12 mouse cellular contexts compared by ENCODE assay signal in genomic region chr3:149547045-149547444, GRCm38 (mm10).
DNase-seq lines count a peak whose midpoint lies in the region; ATAC-seq and TF ChIP-seq lines count a peak whose summit lies in the region.
"Had no signal": no experiment of that assay in that cellular context is flagged by ENCODE, and none has a peak within 500 bp of the region (broad histone marks: within the 10 kb centered on the region; RNA-seq: fewer than 3 reads in every experiment).

No protein-coding gene starts in this region.

- ATAC-seq in midbrain, embryonic 14.5 days (ENCODE audit: low FRiP score, low TSS enrichment), result no peak

- TF ChIP-seq CTCF in layer of hippocampus, adult 2 months (conservative IDR thresholded peaks at IDR 0.05), result peak; percentile 11; the same call in 1 of the 2 replicates

- H3K9me3 ChIP-seq in embryonic facial prominence, embryonic 10.5 days, result no peaks in the 10 kb centered on the region
- no peaks in the 10 kb centered on the region for H3K9me3 ChIP-seq in midbrain, embryonic 14.5 days (ENCODE audit: control insufficient read depth, low read length)
- H3K9me3 ChIP-seq: forebrain, embryonic 10.5 days; hindbrain, embryonic 15.5 days; limb, embryonic 12.5 days; neural tube, embryonic 12.5 days had no signal

- no peak overlapping the region for H3K9ac ChIP-seq in midbrain, embryonic 14.5 days (replicated peaks; ENCODE audit: low read length)
- H3K9ac ChIP-seq: hindbrain, embryonic 15.5 days; limb, embryonic 12.5 days; neural tube, embryonic 12.5 days had no signal

- H3K36me3 ChIP-seq in embryonic facial prominence, embryonic 10.5 days (replicated peaks), result no peaks in the 10 kb centered on the region
- no peaks in the 10 kb centered on the region for H3K36me3 ChIP-seq in midbrain, embryonic 14.5 days (ENCODE audit: control insufficient read depth, insufficient read depth, low read length)
- H3K36me3 ChIP-seq: forebrain, embryonic 10.5 days; hindbrain, embryonic 15.5 days; limb, embryonic 12.5 days; neural tube, embryonic 12.5 days had no signal

- no peaks in the 10 kb centered on the region for H3K27me3 ChIP-seq in embryonic facial prominence, embryonic 10.5 days (replicated peaks; ENCODE audit: low read depth, poor library complexity, severe bottlenecking)
- H3K27me3 ChIP-seq in midbrain, embryonic 14.5 days (ENCODE audit: control insufficient read depth, insufficient read depth, low read length), result no peaks in the 10 kb centered on the region
- H3K27me3 ChIP-seq: hindbrain, embryonic 15.5 days; limb, embryonic 12.5 days; neural tube, embryonic 12.5 days had no signal

- 72% methylated on average over 6 of the region's 6 CpGs for WGBS in embryonic facial prominence, embryonic 10.5 days
- 79% methylated on average over 6 of the region's 6 CpGs for WGBS in midbrain, embryonic 14.5 days

- DNase-seq in layer of hippocampus, adult 2 months (ENCODE audit: low spot score in 2 of 2), result no peak
- no peak for DNase-seq in layer of hippocampus, postnatal 25 days (ENCODE audit: extremely low spot score in 1 of 2, low spot score in 1 of 2)
- peak; percentile 58 for DNase-seq in NIH3T3 (ENCODE audit: low read depth)
- DNase-seq in embryonic facial prominence, embryonic 10.5 days (ENCODE audit: low spot score), result peak; percentile 27
- peak; percentile 71 for DNase-seq in testis, postnatal 10 days (ENCODE audit: low spot score)
- no peak for DNase-seq in frontal cortex, adult 2 months (ENCODE audit: extremely low spot score in 1 of 2, low spot score in 1 of 2)
- no peak for DNase-seq in midbrain, embryonic 14.5 days
- DNase-seq in urinary bladder, postnatal 25 days (ENCODE audit: low spot score), result no peak

- no peak overlapping the region for H3K4me2 ChIP-seq in midbrain, embryonic 14.5 days (ENCODE audit: low read length)
- H3K4me2 ChIP-seq: hindbrain, embryonic 15.5 days; limb, embryonic 12.5 days; neural tube, embryonic 12.5 days had no signal

- no peak overlapping the region for H3K27ac ChIP-seq in layer of hippocampus, adult 2 months
- no peak overlapping the region for H3K27ac ChIP-seq in embryonic facial prominence, embryonic 10.5 days (replicated peaks)
- no peak overlapping the region for H3K27ac ChIP-seq in midbrain, embryonic 14.5 days (replicated peaks; ENCODE audit: low read depth, low read length)
- H3K27ac ChIP-seq: forebrain, embryonic 10.5 days; hindbrain, embryonic 15.5 days; limb, embryonic 12.5 days; neural tube, embryonic 12.5 days had no signal

- H3K4me3 ChIP-seq in layer of hippocampus, adult 2 months, result no peak overlapping the region
- no peak overlapping the region for H3K4me3 ChIP-seq in embryonic facial prominence, embryonic 10.5 days
- H3K4me3 ChIP-seq in midbrain, embryonic 14.5 days (replicated peaks; ENCODE audit: low read depth, low read length), result no peak overlapping the region
- H3K4me3 ChIP-seq: forebrain, embryonic 10.5 days; hindbrain, embryonic 15.5 days; limb, embryonic 12.5 days; neural tube, embryonic 12.5 days had no signal

- 0 out of 2 replicates have a peak, but pooled peaks cover 6% of the 10 kb centered on the region for H3K4me1 ChIP-seq in embryonic facial prominence, embryonic 10.5 days
- no peaks in the 10 kb centered on the region for H3K4me1 ChIP-seq in midbrain, embryonic 14.5 days (ENCODE audit: control insufficient read depth, insufficient read depth, low read length)
- H3K4me1 ChIP-seq: forebrain, embryonic 10.5 days; hindbrain, embryonic 15.5 days; limb, embryonic 12.5 days had no signal

Comparison
In these comparisons a context has a peak if more than half of its experiments do, and no peak if none do; other contexts are left out.
1. DNase-seq: peak in NIH3T3 (single experiment), embryonic facial prominence, embryonic 10.5 days (single experiment) and testis, postnatal 10 days (single experiment); none in layer of hippocampus, adult 2 months (0 of 2), layer of hippocampus, postnatal 25 days (0 of 2), frontal cortex, adult 2 months (0 of 2), midbrain, embryonic 14.5 days (single experiment) and urinary bladder, postnatal 25 days (single experiment).